Mouse (Mus musculus): Measurements from ENCODE around the gene Lbx1. TPM values are rescaled to one million over a fixed set of nuclear protein-coding genes. Genes with fewer than 3 reads are reported as not detected.
A peak's percentile ranks its signal among the peaks of the same experiment; 100 is the strongest.

Gene Lbx1
- 0.05 and 0.09 TPM in 2 replicates for polyA plus RNA-seq (2012; rRNA removed)

DNA sequence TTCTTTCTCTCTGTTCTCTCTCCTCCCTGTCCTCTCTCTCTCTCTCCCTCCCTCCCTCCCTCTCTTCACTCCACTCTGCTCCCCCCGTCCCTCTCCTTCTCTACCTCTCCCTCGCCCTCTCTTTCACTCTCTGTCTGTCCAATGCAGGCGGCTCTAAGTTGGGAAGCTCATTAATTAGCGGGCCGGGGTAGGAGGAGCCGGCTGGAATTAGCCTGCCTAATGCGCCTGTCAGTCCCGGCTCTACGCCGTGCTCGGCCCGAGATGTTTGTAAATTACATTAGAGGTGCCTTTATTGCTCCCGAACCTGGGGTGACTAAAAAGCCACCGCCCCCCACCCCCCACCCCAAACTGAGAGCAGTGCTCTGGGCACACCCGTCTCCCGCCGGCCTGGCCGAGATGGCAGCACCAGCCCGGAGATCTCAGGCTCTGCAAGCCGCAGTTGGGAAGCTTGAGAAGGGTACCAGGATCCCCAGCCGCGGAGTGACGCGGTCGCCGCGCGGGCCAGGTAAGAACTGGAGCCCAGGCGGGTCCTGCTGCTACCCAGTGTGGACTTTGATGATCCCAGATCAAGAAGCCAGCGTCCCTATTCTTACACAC lies at the start of gene Lbx1:
Gene Lbx1 (minus strand): TSS at position 47 of the 597 bp plus-strand sequence.
- TF ChIP-seq POLR2A (IDR thresholded peaks at IDR 0.05; ENCODE audit: borderline replicate concordance, extremely low read depth, low read depth, low read length) (no peak), CTCF (IDR thresholded peaks at IDR 0.05; ENCODE audit: insufficient read depth, low read length) (no peak)
- no peak for DNase-seq
- no peak within 1 kb of the TSS for H3K4me3 ChIP-seq (replicated peaks; ENCODE audit: extremely low read depth, low read depth, low read length)
- peaks cover 10% of the 10 kb centered on the region; the same call in 1 of the 2 replicates for H3K4me1 ChIP-seq (ENCODE audit: control insufficient read depth, insufficient read depth, low read length)
- WGBS, result 1% methylated on average over 30 of the region's 30 CpGs

GRCm38 (mm10) chr19:45283302-45283701 lies 47.7 kb upstream of the Lbx1 start:
- TF ChIP-seq CTCF (IDR thresholded peaks at IDR 0.05; ENCODE audit: insufficient read depth, low read length), result peak; percentile 67
- TF ChIP-seq POLR2A (IDR thresholded peaks at IDR 0.05; ENCODE audit: borderline replicate concordance, extremely low read depth, low read depth, low read length), result no peak
- WGBS, result 6% methylated on average over 10 of the region's 10 CpGs
- peak; percentile 38 for DNase-seq
- Histone ChIP-seq H3K4me3 (replicated peaks; ENCODE audit: extremely low read depth, low read depth, low read length) (no peak overlapping the region), H3K4me1 (ENCODE audit: control insufficient read depth, insufficient read depth, low read length) (no peaks in the 10 kb centered on the region)

- no peak overlapping the region for H3K4me3 ChIP-seq (replicated peaks; ENCODE audit: extremely low read depth, low read depth, low read length)
- TF ChIP-seq POLR2A (IDR thresholded peaks at IDR 0.05; ENCODE audit: borderline replicate concordance, extremely low read depth, low read depth, low read length), result no peak
- TF ChIP-seq CTCF (IDR thresholded peaks at IDR 0.05; ENCODE audit: insufficient read depth, low read length), result no peak
- no peak for DNase-seq
- 58% methylated on average over 4 of the region's 4 CpGs for WGBS
- H3K4me1 ChIP-seq (ENCODE audit: control insufficient read depth, insufficient read depth, low read length), result no peaks in the 10 kb centered on the region
Measured at GRCm38 (mm10) chr19:45276196-45276595, 40.6 kb upstream of the Lbx1 start.

GRCm38 (mm10) chr19:45271986-45272385 lies 36.4 kb upstream of the Lbx1 start:
- no peak overlapping the region for H3K4me3 ChIP-seq (replicated peaks; ENCODE audit: extremely low read depth, low read depth, low read length)
- WGBS, result 52% methylated on average over 10 of the region's 10 CpGs
- no peaks in the 10 kb centered on the region for H3K4me1 ChIP-seq (ENCODE audit: control insufficient read depth, insufficient read depth, low read length)
- no peak for DNase-seq
- TF ChIP-seq POLR2A (IDR thresholded peaks at IDR 0.05; ENCODE audit: borderline replicate concordance, extremely low read depth, low read depth, low read length) (no peak), CTCF (IDR thresholded peaks at IDR 0.05; ENCODE audit: insufficient read depth, low read length) (no peak)

- Histone ChIP-seq H3K4me1 (ENCODE audit: control insufficient read depth, insufficient read depth, low read length) (no peaks in the 10 kb centered on the region), H3K4me3 (replicated peaks; ENCODE audit: extremely low read depth, low read depth, low read length) (no peak overlapping the region)
- TF ChIP-seq POLR2A (IDR thresholded peaks at IDR 0.05; ENCODE audit: borderline replicate concordance, extremely low read depth, low read depth, low read length) (no peak), CTCF (IDR thresholded peaks at IDR 0.05; ENCODE audit: insufficient read depth, low read length) (no peak)
- no peak for DNase-seq
- 64% methylated on average over 10 of the region's 10 CpGs for WGBS
Measured at GRCm38 (mm10) chr19:45262995-45263394, 27.4 kb upstream of the Lbx1 start.

- H3K4me3 ChIP-seq (replicated peaks; ENCODE audit: extremely low read depth, low read depth, low read length), result no peak overlapping the region
- no peaks in the 10 kb centered on the region for H3K4me1 ChIP-seq (ENCODE audit: control insufficient read depth, insufficient read depth, low read length)
- TF ChIP-seq CTCF (IDR thresholded peaks at IDR 0.05; ENCODE audit: insufficient read depth, low read length), result no peak
- TF ChIP-seq POLR2A (IDR thresholded peaks at IDR 0.05; ENCODE audit: borderline replicate concordance, extremely low read depth, low read depth, low read length), result no peak
- DNase-seq, result no peak
- 56% methylated on average over 15 of the region's 15 CpGs for WGBS
Measured at GRCm38 (mm10) chr19:45257414-45258326, 22.1 kb upstream of the Lbx1 start.

DNA sequence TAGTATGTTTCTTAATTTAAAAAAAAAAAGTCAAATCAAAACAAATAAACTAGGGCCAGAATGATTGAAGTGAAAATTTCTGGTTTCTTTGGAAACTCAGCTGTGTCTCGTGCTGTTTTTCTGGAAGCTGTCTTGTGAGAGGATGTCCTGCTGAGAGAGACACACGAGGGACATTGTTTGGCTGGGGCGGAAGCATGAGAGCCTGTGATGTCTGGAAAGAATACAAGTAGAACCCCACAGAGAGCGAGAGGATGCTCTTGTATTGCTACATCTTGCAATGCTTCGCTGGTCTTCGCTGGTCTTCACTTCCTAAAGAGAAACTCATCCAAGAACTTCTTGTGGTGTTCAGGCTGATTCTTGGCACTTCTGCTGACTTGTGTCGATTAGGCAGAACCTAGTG lies 19.2 kb upstream of the Lbx1 start:
- no peak for DNase-seq
- no peak overlapping the region for H3K4me3 ChIP-seq (replicated peaks; ENCODE audit: extremely low read depth, low read depth, low read length)
- 77% methylated on average over 7 of the region's 7 CpGs for WGBS
- TF ChIP-seq CTCF (IDR thresholded peaks at IDR 0.05; ENCODE audit: insufficient read depth, low read length) (no peak), POLR2A (IDR thresholded peaks at IDR 0.05; ENCODE audit: borderline replicate concordance, extremely low read depth, low read depth, low read length) (no peak)
- H3K4me1 ChIP-seq (ENCODE audit: control insufficient read depth, insufficient read depth, low read length), result no peaks in the 10 kb centered on the region

DNA sequence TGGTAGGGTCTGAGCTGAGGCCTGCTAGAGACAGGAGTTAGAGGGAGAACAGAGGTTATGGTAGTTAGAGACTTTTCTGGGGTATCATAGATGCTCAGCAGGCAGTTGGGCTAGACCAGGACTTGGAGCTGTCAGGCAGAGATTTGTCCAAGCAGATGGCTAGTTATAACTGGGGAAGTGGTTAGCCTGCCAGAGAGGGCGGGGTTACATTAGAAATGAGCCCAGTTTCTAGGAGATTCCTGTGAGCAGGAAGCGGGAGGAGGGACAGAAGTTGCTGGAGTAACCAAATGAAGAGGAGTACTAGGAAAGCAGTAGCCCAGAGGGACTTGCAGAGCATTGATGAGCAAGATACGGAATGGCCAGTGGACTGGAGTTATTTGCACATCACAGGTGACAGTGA lies 16.8 kb upstream of the Lbx1 start:
- no peak for DNase-seq
- Histone ChIP-seq H3K4me3 (replicated peaks; ENCODE audit: extremely low read depth, low read depth, low read length) (no peak overlapping the region), H3K4me1 (ENCODE audit: control insufficient read depth, insufficient read depth, low read length) (no peaks in the 10 kb centered on the region)
- TF ChIP-seq POLR2A (IDR thresholded peaks at IDR 0.05; ENCODE audit: borderline replicate concordance, extremely low read depth, low read depth, low read length) (no peak), CTCF (IDR thresholded peaks at IDR 0.05; ENCODE audit: insufficient read depth, low read length) (no peak)
- WGBS, result 54% methylated on average over 3 of the region's 3 CpGs

- H3K4me1 ChIP-seq (ENCODE audit: control insufficient read depth, insufficient read depth, low read length), result no peaks in the 10 kb centered on the region
- no peak overlapping the region for H3K4me3 ChIP-seq (replicated peaks; ENCODE audit: extremely low read depth, low read depth, low read length)
- no peak for DNase-seq
- TF ChIP-seq POLR2A (IDR thresholded peaks at IDR 0.05; ENCODE audit: borderline replicate concordance, extremely low read depth, low read depth, low read length) (no peak), CTCF (IDR thresholded peaks at IDR 0.05; ENCODE audit: insufficient read depth, low read length) (no peak)
- WGBS, result 71% methylated on average over 19 of the region's 19 CpGs
Measured at GRCm38 (mm10) chr19:45248691-45249090, 13.1 kb upstream of the Lbx1 start.

Measured in lung, adult 2 months (tissue).